Mouse (Mus musculus) adrenal gland, postnatal 36 days (tissue): ENCODE results near the gene Arhgap42. TPM values are rescaled to one million over a fixed set of nuclear protein-coding genes. Genes with fewer than 3 reads are reported as not detected.
A peak's percentile ranks its signal among the peaks of the same experiment; 100 is the strongest.

Experiments used
- DNase-seq, 2 experiments: peaks; one replicate each; pipeline ENCODE4 v3.0.0; 2021; ENCODE audit warnings: mixed read lengths in 1 of 2
- total RNA-seq, 2 experiments: library from RNA; stranded (reverse); gene quantifications; 2 replicates each; pipeline ENCODE4 v1.2.3; 2021

The Arhgap42 gene
- total RNA-seq, 2 experiments from 2014 or later, result 30.1 to 35.4 TPM

DNA sequence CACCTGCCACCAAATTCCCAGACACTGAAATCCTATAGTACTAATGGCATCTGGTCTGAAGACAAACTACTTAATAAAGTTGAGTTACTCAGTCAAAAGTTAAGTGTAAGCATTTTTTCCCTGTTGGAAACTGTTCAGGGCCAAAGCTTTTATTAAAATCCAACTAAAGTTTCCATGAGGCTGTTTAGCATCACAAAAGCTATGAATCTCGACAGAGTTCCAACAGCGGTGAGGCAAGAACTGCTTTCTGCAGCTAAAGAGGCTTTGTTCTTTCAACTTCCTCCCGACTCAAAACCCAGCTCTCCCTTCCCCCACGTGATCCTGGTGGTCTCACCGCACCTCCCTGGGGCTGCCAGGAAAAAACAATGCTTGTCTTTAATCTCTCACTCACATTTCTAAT lies 211.5 kb downstream of the Arhgap42 start:
- DNase-seq, result no peak

DNA sequence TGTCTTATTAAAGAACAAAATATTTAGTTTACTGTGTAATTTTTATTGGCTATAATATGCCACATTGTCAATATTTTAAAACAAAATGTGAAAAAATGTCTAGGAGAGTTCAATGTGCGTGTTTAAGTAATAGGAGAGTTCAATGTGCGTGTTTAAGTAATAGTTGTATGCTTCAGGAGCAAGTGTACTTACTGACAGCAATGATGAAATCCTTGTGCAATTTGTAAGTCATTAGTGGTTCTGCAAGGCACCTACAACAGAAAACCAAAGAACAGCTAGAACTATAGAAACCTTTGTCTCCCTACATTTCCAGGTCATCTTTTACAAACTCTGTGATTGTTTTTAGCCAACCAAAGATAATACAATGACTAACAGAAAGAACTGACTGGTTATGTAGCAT lies 223.8 kb downstream of the Arhgap42 start:
- DNase-seq, result no peak

DNA sequence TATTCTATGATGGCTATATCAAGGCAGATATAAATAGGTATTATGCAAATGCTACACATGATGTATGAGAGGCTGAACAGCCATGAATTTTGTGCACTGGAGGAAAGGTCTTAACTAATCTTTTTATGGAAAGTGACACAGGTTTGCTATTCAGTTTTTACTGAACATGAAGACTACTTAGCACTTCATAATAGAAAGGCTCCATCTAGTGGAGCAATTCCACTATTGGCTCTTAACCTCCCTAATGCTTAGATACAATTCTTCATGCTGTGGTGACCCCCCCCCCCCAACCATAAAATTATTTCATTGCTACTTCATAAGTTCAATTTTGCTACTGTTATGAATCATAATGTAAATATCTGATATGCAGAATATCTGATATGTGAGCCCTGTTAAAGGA lies 237.7 kb downstream of the Arhgap42 start:
- no peak for DNase-seq

DNA sequence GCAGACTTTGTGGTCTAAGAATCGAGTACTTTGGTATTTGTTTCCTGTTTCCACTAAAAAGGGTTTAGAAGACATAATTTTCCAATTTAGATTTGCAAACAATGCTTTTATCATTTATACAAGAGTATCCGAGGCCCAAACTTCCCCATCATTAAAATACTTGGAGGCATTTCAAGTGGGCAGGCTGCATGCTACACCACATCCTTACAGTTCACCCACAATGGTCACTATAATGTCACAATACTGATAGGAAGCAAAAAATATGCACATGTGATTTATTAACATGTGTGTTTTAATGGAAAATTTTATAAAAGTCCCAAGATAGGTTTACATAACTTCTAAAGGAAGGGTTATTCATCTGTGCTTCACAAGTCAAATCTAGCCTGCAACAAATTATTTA lies 242.4 kb downstream of the Arhgap42 start:
- DNase-seq, result no peak

DNA sequence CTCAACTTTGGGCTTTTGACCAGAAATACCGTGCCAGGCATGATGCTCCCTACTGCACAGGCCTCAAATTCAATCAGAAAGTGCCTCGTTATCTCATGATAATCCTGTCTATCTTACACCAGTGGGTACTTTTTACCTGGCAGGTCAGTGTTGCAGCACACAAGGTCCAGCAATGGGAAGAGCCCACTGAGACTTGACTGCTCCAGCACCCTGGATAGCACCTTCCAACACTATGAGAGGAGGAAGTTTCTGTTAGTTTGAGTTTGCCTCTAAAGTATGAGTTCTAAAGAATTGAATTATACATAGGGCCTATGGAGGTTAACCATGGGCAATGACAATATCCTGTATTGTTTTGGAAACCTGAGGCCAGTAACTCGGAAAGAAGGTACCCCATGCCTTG lies 256.6 kb downstream of the Arhgap42 start:
- DNase-seq, result no peak

DNA sequence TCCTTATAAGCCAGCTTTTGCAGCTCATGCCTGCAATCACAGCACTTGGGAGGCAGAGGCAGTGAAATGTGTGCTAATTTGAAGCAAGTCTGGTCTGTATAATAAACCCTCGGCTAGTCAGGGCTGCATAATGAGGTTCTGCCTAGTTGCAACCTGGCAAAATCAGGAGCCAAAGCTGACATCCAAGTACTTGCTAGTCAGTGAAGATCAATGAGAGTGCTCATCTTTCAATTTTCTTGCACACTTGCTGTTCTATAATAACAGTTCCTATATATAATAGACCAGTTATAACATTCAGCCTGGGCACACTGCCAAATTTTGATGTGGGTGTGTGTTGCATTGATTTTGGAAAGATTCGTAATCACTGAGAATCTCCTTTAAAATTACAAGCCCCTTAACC lies 261.1 kb downstream of the Arhgap42 start:
- no peak for DNase-seq

DNA sequence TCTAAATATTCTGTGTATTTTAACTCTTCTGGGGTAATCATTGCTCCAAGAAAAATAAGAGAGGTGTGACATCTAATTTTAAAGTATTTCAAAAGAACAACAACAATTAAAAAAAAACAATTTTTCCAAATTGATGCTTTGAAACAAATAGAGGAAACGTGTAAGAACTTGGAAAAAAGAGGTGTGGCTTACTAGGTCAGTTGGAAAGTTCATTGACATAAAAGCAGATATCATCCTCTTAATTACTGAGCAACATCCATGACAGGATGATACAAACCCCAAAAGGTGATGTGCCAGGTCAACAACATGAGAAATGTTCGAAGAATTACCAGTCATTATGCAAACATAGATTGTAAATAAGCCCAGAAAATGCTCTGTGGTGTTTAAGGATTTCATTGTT lies 267.4 kb downstream of the Arhgap42 start, which contains the start of gene Gm16485:
Gene Gm16485, plus strand, starts transcription at position 301 of the 400 bp plus-strand sequence.
- DNase-seq, result no peak

DNA sequence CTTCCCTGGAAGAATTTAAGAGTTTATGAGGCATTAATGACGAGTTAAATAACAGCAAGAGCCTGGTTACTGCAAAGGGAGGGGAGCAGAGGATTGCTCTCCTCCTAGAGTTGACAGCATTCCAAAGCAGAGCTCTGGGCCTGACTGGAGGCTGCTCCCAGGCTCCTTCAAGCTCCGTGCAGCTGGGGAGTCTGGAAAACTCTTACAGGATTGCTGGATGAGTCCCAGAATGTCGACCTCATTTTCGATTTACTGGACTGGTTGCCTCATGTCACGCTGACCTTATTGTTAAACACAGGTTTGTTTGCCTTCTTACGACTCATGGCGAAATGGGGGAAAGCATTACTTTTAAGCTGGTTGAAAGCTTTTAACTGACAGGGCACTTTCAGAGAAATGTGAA lies 268.7 kb downstream of the Arhgap42 start:
- DNase-seq, result no peak

DNA sequence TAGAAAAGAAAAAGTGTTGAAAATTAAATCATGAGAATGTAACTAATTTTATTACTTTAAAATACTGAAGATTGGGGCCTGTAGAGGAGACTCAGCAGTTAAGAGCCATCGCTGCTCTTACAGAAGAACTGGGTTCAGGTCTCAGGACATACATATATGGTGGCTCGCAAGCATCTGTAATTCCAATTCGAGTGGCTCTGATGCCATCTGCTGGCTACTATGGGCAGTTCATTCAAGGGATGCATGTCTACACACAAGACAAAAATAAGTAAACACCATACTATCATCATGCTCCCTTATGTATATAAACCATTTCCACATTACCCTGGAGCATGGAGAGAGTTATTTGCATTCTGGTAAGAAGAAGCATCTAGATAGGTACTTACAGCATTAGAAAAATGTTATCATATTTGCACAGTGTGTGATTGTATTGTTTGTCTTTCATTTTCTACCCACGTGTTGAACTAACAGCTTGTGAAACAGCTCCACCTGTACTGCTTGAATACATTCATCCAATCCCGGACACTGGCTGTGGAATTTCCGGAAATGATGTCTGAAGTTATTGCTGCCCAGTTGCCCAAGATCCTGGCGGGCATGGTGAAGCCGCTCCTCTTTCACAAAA lies 274.3 kb downstream of the Arhgap42 start:
- DNase-seq, result peak; percentile 49 to 57

DNA sequence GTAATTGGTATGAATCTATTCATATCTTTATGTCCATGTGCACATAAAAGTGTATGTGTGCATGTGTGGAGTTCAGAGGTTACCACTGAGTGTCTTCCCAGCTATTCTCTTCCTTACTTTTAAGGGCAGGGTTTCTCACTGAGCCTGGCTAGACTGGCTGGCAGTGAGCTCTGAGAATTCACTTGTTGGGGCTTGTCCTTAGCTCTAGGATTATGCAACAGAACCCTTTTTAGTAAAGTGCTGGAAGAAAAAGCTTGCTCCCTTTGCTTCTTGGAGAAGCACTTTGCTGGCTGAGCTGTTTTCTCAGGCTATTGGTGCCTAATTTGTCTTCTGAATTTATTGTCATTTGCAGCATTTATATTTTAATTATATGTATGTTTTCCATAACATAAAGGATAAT lies 285.6 kb downstream of the Arhgap42 start:
- DNase-seq, result no peak
